Mouse (Mus musculus) adrenal gland, postnatal 4 days (tissue): ENCODE measurements around the gene Gm10964. TPM values are rescaled to one million over a fixed set of nuclear protein-coding genes. Genes with fewer than 3 reads are reported as not detected.

Experiments
- DNase-seq, 2 experiments: peaks; one replicate each; pipeline ENCODE4 v3.0.0; 2021 to 2022; ENCODE audit warnings: low spot score in 2 of 2, mixed read lengths in 2 of 2
- long read RNA-seq, 2 experiments: library from polyadenylated mRNA; stranded (forward); transcript quantifications; one replicate each; pipeline ENCODE4 v2.0.0; 2021
- total RNA-seq, 2 experiments: library from RNA; stranded (reverse); gene quantifications; 2 replicates each; pipeline ENCODE4 v1.2.3; 2021

The Gm10964 gene
- total RNA-seq, result not detected
- long read RNA-seq, experiment 1, result 0 reads
- long read RNA-seq, experiment 2, partial matches to known transcripts, result 0 of 3 reads
- long read RNA-seq, experiment 2, other reads (novel, unspliced or antisense), result 3 of 3 reads

- no peak for DNase-seq
Measured at GRCm38 (mm10) chr3:103739329-103739728, at the start of gene Gm10964. Gm10964 (plus strand) TSS chr3:103739366.

DNA sequence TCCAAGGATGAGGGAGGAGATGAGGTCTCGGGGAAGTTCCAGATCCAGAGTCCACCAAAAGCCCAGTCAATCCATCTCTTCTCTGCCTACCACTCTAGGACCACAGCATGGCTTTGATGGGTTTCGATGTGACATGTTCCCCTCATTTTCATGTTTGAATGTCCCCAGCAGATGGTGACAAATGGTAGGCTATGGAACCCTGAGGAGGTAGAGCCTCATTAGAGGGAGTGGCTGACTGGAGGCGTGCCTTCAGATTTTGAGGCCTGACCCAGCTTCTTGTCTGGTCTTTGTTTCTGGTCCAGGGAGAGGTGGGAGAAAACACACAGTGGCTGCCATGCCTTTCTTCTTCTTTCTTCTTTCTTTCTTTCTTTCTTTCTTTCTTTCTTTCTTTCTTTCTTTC is 48.7 kb upstream of the Gm10964 start:
- DNase-seq, result no peak

DNA sequence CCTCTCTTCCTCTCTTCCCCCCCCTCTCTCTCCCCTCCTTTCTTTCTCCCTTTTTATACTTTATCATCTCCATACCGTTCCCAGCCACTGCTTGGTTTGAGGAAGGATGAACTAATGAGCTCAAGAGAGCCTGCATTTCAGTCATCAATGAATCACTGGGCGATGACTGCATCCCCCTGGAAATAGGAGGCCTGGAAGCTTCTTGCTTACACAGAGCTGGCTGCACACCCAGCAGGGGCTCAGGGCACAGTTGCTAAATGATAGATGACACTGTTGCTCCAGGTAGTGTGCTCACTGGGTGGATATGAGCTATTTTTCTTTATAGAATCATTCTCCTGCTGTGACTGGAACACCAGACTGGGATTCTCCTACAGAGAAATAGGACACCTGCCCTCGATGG is 43.6 kb upstream of the Gm10964 start:
- DNase-seq, result no peak

GRCm38 (mm10) chr3:103696388-103696925 is 42.7 kb upstream of the Gm10964 start:
- DNase-seq, result no peak

DNA sequence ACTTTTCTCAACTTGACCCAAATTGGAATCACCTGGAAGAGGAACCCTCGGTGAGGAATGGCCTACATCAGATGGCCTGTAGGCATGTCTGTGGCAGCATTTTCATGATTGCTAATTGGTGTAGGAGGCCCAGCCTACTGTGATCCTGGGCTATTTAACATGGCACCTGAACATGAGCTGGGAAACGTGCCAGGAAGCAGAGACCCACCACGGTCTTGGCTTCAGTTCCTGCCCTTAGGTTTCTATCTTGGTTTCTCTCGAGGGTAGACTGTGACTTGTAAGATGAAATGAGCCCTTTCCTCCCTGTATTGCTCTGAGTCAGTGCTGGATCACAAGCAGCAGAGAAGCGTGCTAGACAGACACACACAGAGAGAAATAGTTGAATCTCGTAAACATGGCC is 34.5 kb upstream of the Gm10964 start:
- DNase-seq, result no peak

- no peak for DNase-seq
Measured at GRCm38 (mm10) chr3:103705426-103705825, 33.7 kb upstream of the Gm10964 start.

DNA sequence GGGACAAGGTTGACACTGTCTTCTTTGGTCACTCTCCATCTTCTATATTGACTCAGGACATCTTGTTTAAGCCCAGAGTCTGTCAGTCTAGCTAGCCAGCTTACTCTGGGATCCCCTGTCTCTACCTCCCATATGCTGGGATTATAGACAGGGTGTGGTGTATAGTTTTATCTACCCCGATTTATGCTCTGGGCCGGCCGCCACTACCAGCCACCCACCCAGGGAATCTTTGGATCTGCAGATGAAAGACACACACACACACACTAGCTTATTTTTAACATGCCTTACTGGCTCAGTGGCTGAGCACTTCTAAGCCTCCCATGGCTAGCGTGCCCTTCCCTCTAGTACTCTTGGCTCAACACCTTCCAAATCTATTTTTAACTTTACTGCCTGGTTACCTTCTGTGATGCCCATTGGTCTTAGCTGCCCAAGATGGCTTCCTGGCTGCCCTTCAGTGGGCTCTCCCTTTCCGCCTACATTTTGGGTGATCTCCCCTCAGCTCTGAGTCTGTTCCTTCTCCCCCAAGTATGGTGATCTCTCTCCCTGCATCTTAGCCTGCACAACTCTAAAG is 29.6 kb upstream of the Gm10964 start:
- DNase-seq, result no peak

DNA sequence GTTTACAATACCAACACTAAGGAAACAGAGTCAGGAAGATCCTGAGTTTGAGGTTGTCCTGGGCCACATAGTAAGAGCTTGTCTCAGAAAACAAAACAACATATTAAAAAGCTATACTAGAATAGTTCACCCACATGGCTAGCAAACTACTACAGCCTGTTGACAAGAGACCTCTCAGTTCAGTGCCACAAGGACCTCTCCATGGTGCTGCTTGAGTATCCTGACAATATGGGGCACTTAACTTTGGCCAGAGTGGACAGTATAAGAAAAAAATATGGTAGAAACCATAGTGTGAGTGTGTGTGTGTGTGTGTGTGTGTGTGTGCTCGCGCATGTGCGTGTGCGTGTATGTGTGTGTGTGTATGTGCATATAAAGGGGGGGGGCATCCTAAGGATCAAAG is 27.0 kb upstream of the Gm10964 start:
- no peak for DNase-seq

DNA sequence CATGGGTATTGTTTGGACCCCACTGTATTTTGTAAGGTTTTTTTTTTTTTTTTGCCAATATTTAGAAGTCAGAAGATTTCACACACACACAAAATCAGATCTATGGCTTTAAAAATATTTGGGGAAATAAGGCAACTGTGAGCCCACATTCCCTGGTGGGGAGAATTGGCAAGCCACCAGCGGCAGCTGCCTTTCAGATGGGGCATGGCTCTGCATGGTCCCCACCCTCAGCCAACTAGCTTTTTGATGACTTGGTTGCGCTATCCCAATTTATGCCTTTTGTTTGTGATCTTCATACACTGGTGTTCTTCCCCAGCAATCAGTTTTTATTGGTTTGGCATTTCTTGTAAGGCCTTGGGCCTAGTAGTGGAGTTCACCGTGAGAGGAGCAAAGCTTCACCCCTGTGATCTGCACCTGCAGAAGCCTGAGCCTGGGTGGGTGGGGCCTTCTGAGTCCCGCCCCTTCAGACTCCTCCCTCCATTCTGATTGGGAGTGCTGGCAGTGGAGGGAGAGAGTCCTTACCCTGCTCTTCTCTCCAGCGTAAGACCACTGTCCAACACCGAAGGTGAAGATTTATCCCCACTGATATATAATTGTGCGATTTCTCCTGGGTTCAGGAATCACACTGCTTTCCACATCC is 24.8 kb upstream of the Gm10964 start:
- no peak for DNase-seq

- DNase-seq, result no peak
Measured at GRCm38 (mm10) chr3:103714942-103715341, 24.2 kb upstream of the Gm10964 start.

- DNase-seq, result no peak
Measured at GRCm38 (mm10) chr3:103715762-103716693, 23.1 kb upstream of the Gm10964 start.

DNA sequence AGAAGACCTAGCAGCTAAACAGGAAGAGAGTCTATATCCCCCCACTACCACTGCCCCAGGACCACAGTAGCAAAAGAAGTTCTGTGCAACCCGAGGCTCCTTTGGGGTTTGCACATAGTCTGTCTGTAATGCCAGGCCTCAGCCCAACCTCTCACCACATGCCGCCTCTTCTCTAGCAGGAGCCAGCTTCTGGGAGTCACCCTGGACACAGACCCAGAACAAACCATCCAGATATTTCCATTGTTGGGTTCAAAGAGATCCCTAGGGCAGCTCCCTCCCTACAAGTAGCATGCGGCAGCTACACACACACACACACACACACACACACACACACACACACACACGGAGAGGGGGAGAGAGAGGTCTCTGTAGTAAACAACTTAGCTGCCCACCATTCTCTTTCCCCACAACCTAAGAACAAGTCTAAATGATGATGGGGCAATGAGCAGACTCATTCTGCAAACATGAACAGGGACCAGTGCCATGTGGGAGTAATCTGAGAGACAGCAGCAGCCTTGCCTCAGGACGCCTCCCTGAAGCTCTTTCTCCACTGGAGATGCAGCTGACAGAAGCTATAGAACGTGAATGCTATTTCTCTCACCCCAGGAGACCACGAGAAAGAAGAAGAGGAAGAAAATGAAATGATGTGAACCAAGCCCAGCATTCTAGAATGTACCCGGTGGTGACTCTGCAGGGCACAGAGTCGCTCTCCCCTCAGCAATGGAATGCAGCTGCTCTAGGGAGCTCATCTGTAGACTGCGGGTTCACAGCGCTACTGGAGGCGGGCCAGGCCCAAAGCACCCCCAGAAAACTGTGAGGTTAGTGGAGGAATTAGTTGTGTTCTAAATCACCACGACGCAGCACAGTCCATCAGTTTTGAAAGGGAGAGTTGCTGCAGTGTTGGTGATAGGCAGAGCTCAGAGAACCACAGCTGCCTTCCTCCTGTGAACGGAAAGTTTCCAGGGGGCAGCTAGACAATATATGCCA is 22.1 kb upstream of the Gm10964 start:
- DNase-seq, result no peak

GRCm38 (mm10) chr3:103718728-103719127 is 20.4 kb upstream of the Gm10964 start:
- no peak for DNase-seq

DNA sequence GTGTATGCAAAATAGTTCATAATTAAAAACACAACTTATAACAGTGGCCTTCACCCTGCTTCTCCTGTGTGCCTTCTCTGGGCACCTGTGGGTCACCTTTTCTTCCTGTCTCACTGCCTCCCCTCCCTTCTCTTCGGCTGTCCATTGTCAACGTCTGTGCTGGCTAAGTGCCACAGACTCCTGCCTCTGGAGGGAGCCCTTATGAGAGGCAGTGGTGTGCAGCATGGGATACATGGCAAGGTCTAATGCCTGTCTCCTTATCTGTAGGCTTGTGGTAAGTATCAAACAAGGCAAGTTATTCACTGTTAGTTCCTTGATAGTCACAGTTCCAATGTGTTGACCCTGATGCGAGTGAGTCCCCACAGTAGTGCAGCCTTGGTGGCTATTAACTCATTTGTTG is 15.0 kb upstream of the Gm10964 start:
- DNase-seq, result no peak

DNA sequence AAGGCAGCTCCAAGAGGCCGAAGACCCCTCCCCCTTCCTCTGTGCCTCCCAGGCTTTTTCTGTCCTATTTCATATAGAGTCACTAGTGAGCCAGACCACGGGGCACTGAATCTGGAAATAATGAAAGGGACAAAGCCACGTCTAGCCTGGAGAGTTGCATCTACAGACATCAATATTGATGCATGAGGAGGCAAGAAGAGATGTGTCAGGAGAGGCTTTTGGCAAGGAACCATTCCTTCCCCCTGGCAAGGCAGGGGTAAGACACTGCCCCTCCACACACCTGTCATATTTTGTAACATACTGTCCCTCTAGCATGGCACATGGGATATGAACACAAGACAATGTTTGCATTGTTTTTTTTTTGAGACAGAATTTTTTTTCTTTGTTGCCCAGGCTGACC is 12.5 kb upstream of the Gm10964 start:
- DNase-seq, result no peak

- DNase-seq, result no peak
Measured at GRCm38 (mm10) chr3:103727813-103728326, 11.3 kb upstream of the Gm10964 start.

- DNase-seq, result no peak
Measured at GRCm38 (mm10) chr3:103729850-103730249, 9.3 kb upstream of the Gm10964 start.

- DNase-seq, result no peak
Measured at GRCm38 (mm10) chr3:103732116-103732515, 7.0 kb upstream of the Gm10964 start.

GRCm38 (mm10) chr3:103733176-103733575 is 6.0 kb upstream of the Gm10964 start:
- no peak for DNase-seq
